Mouse (Mus musculus) G1E (cell line): Measurements from ENCODE around the gene Churc1.

Experiments used
- CTCF ChIP-seq: IDR thresholded peaks from 2 replicates; pipeline ENCODE4 v1.5.1; 2012; ENCODE audit warnings: low read depth, low read length, inconsistent platforms, mixed read lengths
- GATA1 ChIP-seq: IDR thresholded peaks from 2 replicates; pipeline ENCODE4 v1.6.1; 2012; ENCODE audit warnings: borderline replicate concordance, low read length, inconsistent platforms, mixed read lengths
- POLR2AphosphoS5 ChIP-seq: IDR thresholded peaks from 2 replicates; pipeline ENCODE4 v1.6.1; 2012; ENCODE audit warnings: low read depth, low read length, inconsistent platforms; ENCODE audit not compliant: insufficient replicate concordance
- TAL1 ChIP-seq: conservative IDR thresholded peaks from 2 replicates; pipeline ENCODE4 v1.6.1; 2012; ENCODE audit warnings: low read depth, low read length, inconsistent platforms, mixed read lengths

DNA sequence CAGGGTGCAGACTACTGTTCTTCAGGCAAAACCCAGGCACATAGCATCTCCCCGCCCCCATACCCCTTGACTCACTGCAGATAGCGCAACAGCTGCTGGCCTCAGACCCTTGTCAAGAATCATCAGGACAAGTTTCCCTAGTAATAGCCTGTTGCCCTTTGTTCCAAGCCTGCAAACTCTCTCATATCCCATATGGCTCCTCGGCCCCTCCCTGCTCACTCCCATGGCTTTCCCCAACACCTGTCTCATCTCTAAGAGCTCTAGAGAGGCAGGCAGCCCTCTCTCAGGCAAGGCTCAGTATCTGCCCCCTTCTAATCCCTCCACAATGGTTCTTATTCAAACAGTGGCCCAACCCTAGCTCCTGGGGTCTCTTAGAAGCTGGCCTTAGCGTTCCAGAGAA lies 55.3 kb downstream of the Churc1 start:
- TF ChIP-seq CTCF (no peak), GATA1 (no peak), TAL1 (no peak), POLR2AphosphoS5 (no peak)
